Mouse (Mus musculus) effector memory CD4-positive, alpha-beta T cell, adult 5 months (primary cell): ENCODE results near the gene Wdr54. TPM values are rescaled to one million over a fixed set of nuclear protein-coding genes. Genes with fewer than 3 reads are reported as not detected.

Source experiments
- polyA plus RNA-seq: library from polyadenylated mRNA; unstranded; fragments of 100-300 nt; shearing (Covaris generic); gene quantifications from one replicate; pipeline ENCODE4 v1.2.1, GENCODE M21; 2017

The Wdr54 gene
- 0.62 TPM for polyA plus RNA-seq

DNA sequence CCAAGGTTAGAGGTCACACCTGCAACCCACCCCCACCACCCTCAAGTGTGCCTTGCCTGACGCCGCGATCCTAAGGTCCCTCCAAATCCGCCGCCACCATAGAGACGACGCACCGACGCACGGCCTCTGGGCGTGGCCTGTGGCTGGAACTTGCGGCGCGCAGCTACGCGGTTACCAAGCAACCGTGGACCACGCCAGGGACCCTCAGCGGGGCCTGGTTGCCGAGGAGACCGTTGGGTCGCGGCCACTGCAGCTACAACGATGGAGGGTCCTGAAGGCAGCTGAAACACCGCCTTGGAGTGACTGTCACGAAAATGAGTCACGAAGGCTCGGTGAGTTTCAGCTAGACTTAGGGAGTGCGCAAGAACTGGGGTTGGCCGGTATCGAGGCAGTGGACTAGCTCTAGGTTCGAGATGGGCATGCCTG lies at the start of gene Wdr54, which contains the start of gene 1700003E16Rik:
Wdr54 (minus strand) TSS at position 139 of the 426 bp plus-strand sequence.
1700003E16Rik (plus strand) TSS at position 146 of the 426 bp plus-strand sequence.

DNA sequence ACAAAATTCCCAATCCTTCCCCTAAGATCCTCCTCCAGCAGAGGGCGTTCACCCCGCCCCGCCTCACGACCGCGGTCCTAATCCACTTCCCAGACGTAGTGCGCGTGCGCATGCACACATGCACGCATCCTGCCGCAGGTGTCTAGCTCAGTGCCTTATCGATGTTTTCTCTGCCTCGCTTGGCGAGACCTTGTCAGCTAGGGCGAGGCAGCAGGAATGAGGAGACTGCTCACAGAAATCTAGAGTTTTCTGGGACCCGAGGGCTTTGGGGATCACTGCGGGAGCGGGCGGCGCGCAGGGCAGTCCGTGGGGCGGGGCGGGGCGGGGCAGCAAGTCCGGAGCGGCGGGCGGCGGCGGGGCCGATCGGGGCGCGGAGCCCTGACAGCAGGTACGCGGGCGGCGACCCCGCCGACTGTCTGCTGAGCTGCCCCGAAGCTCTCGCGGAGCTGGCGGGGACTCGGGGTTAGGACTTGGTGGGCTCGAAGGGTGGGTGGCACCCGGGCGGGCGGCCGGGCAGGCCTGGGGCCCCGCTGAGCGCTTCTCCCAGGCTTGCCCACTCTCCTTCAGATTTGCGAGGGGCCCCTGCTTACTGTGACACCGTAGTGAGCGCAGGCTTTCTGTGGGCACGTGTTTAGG lies 9.5 kb upstream of the Wdr54 start, which contains the start of gene Dctn1:
Dctn1 (plus strand) TSS at position 314 of the 636 bp plus-strand sequence.

GRCm38 (mm10) chr6:83134951-83135513 lies 21.2 kb downstream of the Wdr54 start, which contains the start of gene Rtkn:
Rtkn (plus strand) TSS chr6:83135463.

DNA sequence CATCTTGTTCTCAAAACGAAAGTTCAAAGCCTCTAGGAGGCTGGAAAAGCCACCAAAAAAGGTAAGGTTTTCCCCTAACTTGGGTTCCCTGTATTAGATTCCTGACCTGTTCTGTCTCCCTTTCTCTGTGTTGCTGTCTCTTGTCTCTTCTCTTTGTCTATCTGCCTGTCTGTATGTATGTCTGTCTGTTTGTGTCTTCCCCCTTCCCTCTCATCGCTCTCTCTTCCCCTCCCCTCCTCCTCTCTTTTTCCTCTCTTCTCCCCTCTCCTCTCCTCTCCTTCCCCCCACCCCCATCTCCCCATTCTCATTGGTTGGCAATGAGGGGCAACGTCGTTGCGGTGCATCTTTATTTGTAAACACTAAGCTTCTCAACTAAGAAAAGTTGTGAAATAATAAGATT lies 30.9 kb downstream of the Wdr54 start, which contains the start of gene Ino80b:
Ino80b (minus strand) TSS at position 101 of the 400 bp plus-strand sequence.

DNA sequence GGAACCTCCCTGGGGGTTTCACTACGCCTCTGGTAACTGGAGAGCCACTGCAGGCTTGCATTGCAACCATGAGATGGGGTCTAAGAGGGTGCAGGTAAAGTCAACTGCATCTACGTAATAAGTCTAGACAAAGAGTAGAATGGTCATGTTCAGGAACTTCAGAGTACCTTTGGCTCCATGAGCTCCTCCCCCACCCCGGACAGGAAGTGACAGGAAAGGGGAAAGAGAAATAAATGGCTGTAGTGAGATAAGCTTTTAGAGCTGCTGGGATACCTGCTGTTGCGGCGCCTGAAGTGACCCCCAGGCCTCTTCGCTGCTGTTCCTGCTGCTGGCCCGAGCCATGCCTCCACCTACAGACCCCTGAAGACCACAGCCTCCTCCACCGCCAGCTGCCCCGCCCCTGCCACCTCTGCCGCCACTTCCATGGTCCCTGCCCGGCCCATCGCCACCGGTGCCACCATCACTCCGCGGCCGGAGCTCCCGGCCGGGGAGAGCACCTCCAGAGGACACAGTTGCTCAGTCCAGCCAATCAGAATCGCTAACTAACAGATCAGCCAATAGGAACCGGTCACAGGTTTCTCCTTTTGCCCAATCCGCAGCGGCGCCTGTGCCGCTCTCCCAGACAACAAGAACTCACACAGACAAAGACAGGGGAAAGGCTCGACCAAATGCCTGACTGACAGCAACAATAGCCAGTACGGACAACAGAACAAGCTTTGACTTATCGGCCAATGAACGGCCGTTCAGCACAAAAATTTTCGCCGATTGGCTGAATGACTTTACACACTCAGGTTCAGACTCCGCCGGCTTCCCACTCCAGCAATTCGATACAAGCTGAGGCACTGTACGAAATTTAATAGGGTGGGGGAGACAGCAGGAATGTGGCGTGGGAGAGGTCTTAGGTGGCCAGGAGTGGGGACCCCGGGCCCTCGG lies 35.0 kb downstream of the Wdr54 start, which contains the start of gene Wbp1:
Wbp1 (minus strand) TSS at position 630 of the 933 bp plus-strand sequence.

DNA sequence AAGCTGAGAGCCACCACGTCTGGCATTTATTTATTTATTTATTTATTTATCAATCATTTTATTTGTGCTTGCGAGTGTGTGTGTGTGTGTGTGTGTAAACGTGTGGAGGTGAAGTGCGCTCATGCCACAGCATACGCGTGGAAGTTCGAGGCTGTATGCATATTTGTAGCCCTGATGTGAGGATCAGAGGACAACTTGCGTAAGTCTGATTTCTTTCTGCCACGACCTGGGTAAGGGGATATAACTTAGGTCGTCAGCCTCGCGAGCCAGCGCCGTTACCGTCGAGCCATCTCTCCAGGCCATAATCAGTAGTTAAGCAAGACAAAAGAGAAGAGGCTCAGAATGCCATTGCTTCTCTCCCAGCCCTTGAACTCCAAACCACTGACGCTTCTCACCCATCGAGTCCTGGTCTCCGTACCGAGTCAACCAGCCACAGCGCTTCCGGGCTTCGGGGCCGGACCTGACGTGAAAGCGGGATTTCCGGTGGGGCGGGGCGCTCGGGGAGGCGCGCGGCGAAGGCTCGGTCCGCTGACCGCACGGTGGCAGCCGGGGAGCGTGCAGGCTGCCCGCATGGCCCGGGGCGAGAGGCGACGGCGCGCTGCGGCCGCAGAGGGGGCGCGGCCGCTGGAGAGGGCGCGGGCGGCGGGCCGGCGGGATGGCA lies 41.1 kb downstream of the Wdr54 start, which contains the start of gene Mogs:
Mogs (plus strand) TSS at position 486 of the 661 bp plus-strand sequence.

DNA sequence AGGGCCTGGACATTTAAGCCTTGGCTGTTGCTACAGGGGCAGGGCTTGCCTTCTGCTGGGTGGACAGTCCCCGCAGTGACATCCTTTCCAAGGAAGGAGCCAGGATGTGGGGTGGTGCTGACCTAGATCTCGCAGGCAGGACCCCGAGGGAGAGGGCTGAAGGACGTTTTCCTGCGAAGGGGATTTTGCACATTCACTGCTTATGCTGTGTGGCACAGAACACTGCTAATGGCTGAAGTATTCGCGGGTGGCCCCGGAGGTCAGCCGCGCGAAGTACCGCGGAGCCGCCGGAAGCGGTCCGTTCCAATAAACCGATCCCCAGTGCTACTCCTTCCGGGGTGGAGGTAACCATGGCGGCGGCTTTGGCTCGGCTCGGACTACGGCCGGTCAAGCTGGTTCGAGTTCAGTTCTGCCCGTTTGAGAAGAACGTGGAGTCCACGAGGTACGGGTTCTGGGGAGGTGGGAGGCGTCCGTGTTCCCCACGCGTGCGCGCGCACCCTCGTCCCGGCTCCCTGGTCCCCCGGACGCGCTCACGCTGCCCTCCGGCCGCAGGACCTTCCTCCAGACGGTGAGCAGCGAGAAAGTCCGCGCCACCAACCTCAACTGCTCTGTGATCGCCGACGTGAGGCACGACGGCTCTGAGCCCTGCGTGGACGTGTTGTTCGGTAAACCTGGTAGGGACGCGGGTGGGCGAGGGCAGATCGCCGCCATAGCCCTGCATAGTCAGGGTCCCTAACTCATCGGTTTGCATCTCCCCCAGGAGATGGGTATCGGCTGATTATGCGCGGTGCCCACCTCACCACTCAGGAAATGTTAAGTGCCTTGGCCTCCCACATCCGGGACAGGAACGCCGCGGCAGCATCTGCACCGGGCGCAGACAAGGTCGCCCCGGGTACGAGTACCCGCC lies 47.2 kb downstream of the Wdr54 start, which contains the start of gene Mrpl53:
Mrpl53 (plus strand) TSS at position 279 of the 907 bp plus-strand sequence.

DNA sequence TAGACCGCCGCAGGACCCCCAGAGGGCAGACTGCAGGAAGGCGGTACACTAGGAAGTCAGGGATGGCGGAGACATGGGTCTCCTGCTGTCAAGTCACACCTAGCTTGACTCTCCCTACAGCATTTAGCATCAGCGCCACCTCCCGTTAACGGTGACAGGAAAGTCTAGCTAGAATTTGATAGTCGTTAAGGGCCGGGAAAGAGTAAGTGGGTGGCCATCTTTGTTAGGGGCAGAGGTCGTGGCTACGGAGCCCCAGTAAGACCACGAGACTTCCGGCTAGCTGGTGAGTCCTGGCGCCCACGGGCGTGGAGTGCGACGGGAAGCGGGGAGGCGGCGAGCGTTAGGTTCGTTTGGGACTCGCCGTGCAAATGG lies 54.9 kb downstream of the Wdr54 start, which contains the start of the genes Ccdc142 and Gm42688:
Ccdc142 (plus strand) TSS at position 286 of the 372 bp plus-strand sequence.
Gm42688 (plus strand) TSS at position 302 of the 372 bp plus-strand sequence.

Other genes with a start within 250 kb of the Wdr54 start
- 14.4 TPM for gene Sema4f, start 216.6 kb downstream of the Wdr54 start, polyA plus RNA-seq
- gene M1ap, start 209.5 kb downstream of the Wdr54 start, polyA plus RNA-seq: not detected
- gene Dok1, start 122.9 kb downstream of the Wdr54 start, polyA plus RNA-seq: 13.9 TPM
- gene Loxl3, start 122.2 kb downstream of the Wdr54 start, polyA plus RNA-seq: not detected
- gene Aup1, start 101.9 kb downstream of the Wdr54 start, polyA plus RNA-seq: 408 TPM
- gene Htra2, start 101.1 kb downstream of the Wdr54 start, polyA plus RNA-seq: 38.1 TPM
- 2.7 TPM for gene Dqx1, start 98.6 kb downstream of the Wdr54 start, polyA plus RNA-seq
- not detected for gene Tlx2, start 86.1 kb downstream of the Wdr54 start, polyA plus RNA-seq
- gene Pcgf1, start 78.5 kb downstream of the Wdr54 start, polyA plus RNA-seq: 25.5 TPM
- gene Lbx2, start 70.0 kb downstream of the Wdr54 start, polyA plus RNA-seq: not detected
- gene Ccdc142, start 54.8 kb downstream of the Wdr54 start, polyA plus RNA-seq: 2.9 TPM
- gene Gm42688, start 54.8 kb downstream of the Wdr54 start, polyA plus RNA-seq: 7.2 TPM
- 29.6 TPM for gene Mrpl53, start 47.4 kb downstream of the Wdr54 start, polyA plus RNA-seq
- 71.4 TPM for gene Mogs, start 40.9 kb downstream of the Wdr54 start, polyA plus RNA-seq
- 58.8 TPM for gene Wbp1, start 34.8 kb downstream of the Wdr54 start, polyA plus RNA-seq
- gene Ino80b, start 31.0 kb downstream of the Wdr54 start, polyA plus RNA-seq: 26.6 TPM
- 0.77 TPM for gene Rtkn, start 20.9 kb downstream of the Wdr54 start, polyA plus RNA-seq
- not detected for gene 1700003E16Rik, start within 50 bp of the Wdr54 start, polyA plus RNA-seq
- 60.1 TPM for gene Dctn1, start 9.5 kb upstream of the Wdr54 start, polyA plus RNA-seq
- 0.81 TPM for gene Slc4a5, start 63.4 kb upstream of the Wdr54 start, polyA plus RNA-seq
- gene Mthfd2, start 169.5 kb upstream of the Wdr54 start, polyA plus RNA-seq: 63.8 TPM
- 176 TPM for gene Mob1a, start 169.6 kb upstream of the Wdr54 start, polyA plus RNA-seq
- gene Bola3, start 192.8 kb upstream of the Wdr54 start, polyA plus RNA-seq: 74.8 TPM